Mouse (Mus musculus): ENCODE measurements around the gene Col15a1. TPM values are rescaled to one million over a fixed set of nuclear protein-coding genes. Genes with fewer than 3 reads are reported as not detected.

Col15a1 gene
- polyA plus RNA-seq, 1 experiment = 1.6 TPM

- Histone ChIP-seq H3K36me3 (ENCODE audit: control insufficient read depth, insufficient read depth, low read length, poor library complexity, severe bottlenecking) (no peaks in the 10 kb centered on the region), H3K9ac (ENCODE audit: low read depth, poor library complexity, severe bottlenecking) (no peak overlapping the region), H3K9me3 (replicated peaks; ENCODE audit: control insufficient read depth, insufficient read depth, low read length, poor library complexity, severe bottlenecking) (no peaks in the 10 kb centered on the region), H3K27ac (ENCODE audit: insufficient read depth, low read length) (no peak overlapping the region), H3K4me3 (ENCODE audit: low read depth, low read length) (no peak overlapping the region), H3K27me3 (ENCODE audit: control insufficient read depth, insufficient read depth, low read length, poor library complexity, severe bottlenecking) (no peaks in the 10 kb centered on the region), H3K4me1 (ENCODE audit: control insufficient read depth, insufficient read depth, low read length) (no peaks in the 10 kb centered on the region)
- TF ChIP-seq POLR2A (IDR thresholded peaks at IDR 0.05; ENCODE audit: insufficient read depth, low read length) (no peak), CTCF (IDR thresholded peaks at IDR 0.05; ENCODE audit: low read depth, low read length) (no peak), EP300 (IDR thresholded peaks at IDR 0.05; ENCODE audit: insufficient read depth, low read depth, low read length) (no peak)
These were observed 104.7 kb downstream of the Col15a1 start for GRCm38 (mm10) chr4:47312676-47313075.

DNA sequence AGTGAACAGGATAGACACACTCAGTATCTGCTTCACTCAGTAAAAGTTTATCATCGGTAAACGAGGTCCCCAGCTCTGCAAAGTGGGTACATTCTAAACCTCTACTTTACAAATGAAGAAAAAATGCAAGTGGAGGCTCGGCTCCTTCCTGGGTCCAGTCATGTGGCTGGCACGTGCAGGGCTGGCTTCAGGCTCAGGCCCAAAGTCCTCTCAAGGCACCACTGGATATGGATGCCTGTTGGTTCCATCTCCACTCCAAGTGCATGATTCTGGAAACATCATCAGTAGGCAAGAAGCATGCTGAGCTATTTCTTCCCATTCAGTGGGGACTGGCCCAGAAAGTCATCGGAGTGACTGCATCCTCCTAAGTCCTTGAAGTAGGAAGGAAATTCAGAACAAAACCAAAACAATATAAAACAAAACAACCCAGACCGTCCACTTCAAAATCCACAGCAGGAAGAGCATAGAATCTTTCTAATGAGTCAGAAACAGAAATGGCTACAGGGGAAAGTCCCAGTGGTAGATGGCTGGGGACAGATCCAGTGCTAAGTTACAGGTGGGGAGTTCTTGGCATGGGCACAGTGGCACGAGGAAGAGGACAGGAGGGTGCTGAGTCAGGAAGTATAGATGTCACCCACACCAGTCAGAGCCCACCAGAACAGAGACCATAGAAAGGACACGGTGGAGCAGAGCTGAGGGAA is 105.9 kb downstream of the Col15a1 start:
- Histone ChIP-seq H3K4me1 (ENCODE audit: control insufficient read depth, insufficient read depth, low read length) (no peaks in the 10 kb centered on the region), H3K9ac (ENCODE audit: low read depth, poor library complexity, severe bottlenecking) (no peak overlapping the region), H3K4me3 (ENCODE audit: low read depth, low read length) (no peak overlapping the region), H3K9me3 (replicated peaks; ENCODE audit: control insufficient read depth, insufficient read depth, low read length, poor library complexity, severe bottlenecking) (no peaks in the 10 kb centered on the region), H3K27ac (ENCODE audit: insufficient read depth, low read length) (no peak overlapping the region), H3K27me3 (ENCODE audit: control insufficient read depth, insufficient read depth, low read length, poor library complexity, severe bottlenecking) (no peaks in the 10 kb centered on the region), H3K36me3 (ENCODE audit: control insufficient read depth, insufficient read depth, low read length, poor library complexity, severe bottlenecking) (no peaks in the 10 kb centered on the region)
- TF ChIP-seq CTCF (IDR thresholded peaks at IDR 0.05; ENCODE audit: low read depth, low read length) (no peak), EP300 (IDR thresholded peaks at IDR 0.05; ENCODE audit: insufficient read depth, low read depth, low read length) (no peak), POLR2A (IDR thresholded peaks at IDR 0.05; ENCODE audit: insufficient read depth, low read length) (no peak)

GRCm38 (mm10) chr4:47315458-47315857 is 107.5 kb downstream of the Col15a1 start:
- H3K27me3 ChIP-seq (ENCODE audit: control insufficient read depth, insufficient read depth, low read length, poor library complexity, severe bottlenecking) = no peaks in the 10 kb centered on the region
- no peaks in the 10 kb centered on the region for H3K9me3 ChIP-seq (replicated peaks; ENCODE audit: control insufficient read depth, insufficient read depth, low read length, poor library complexity, severe bottlenecking)

DNA sequence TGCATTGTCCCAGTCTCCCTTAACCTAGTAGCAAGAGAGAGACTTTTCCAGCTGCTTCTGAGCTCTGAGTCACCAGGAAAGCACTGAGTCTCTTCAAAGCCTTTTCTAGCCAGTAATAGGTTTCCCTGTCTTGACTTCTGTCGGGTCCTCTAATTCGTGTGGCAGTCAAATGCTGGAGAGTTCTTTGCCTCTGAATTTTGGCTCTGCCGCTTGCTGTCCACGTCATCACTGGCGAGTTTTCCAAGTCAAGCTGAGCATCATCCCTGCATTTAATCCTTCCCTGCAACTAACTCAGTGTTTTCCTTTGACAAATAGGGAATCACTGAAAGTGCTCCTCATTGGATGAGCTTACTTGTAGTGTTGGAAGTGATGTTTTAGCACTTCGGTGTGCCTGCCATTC is 108.5 kb downstream of the Col15a1 start:
- no peak overlapping the region for H3K27ac ChIP-seq (ENCODE audit: insufficient read depth, low read length)
- H3K4me3 ChIP-seq (ENCODE audit: low read depth, low read length) = no peak overlapping the region
- TF ChIP-seq CTCF (IDR thresholded peaks at IDR 0.05; ENCODE audit: low read depth, low read length) = no peak
- no peak for TF ChIP-seq EP300 (IDR thresholded peaks at IDR 0.05; ENCODE audit: insufficient read depth, low read depth, low read length)
- no peak for TF ChIP-seq POLR2A (IDR thresholded peaks at IDR 0.05; ENCODE audit: insufficient read depth, low read length)
- no peak overlapping the region for H3K9ac ChIP-seq (ENCODE audit: low read depth, poor library complexity, severe bottlenecking)
- H3K4me1 ChIP-seq (ENCODE audit: control insufficient read depth, insufficient read depth, low read length) = no peaks in the 10 kb centered on the region
- H3K27me3 ChIP-seq (ENCODE audit: control insufficient read depth, insufficient read depth, low read length, poor library complexity, severe bottlenecking) = no peaks in the 10 kb centered on the region
- H3K36me3 ChIP-seq (ENCODE audit: control insufficient read depth, insufficient read depth, low read length, poor library complexity, severe bottlenecking) = no peaks in the 10 kb centered on the region
- no peaks in the 10 kb centered on the region for H3K9me3 ChIP-seq (replicated peaks; ENCODE audit: control insufficient read depth, insufficient read depth, low read length, poor library complexity, severe bottlenecking)

More at GRCm38 (mm10) chr4:47315458-47315857, 107.5 kb downstream of the Col15a1 start:
- Histone ChIP-seq H3K27ac (ENCODE audit: insufficient read depth, low read length) (no peak overlapping the region), H3K4me1 (ENCODE audit: control insufficient read depth, insufficient read depth, low read length) (no peaks in the 10 kb centered on the region), H3K36me3 (ENCODE audit: control insufficient read depth, insufficient read depth, low read length, poor library complexity, severe bottlenecking) (no peaks in the 10 kb centered on the region), H3K9ac (ENCODE audit: low read depth, poor library complexity, severe bottlenecking) (no peak overlapping the region), H3K4me3 (ENCODE audit: low read depth, low read length) (no peak overlapping the region)
- TF ChIP-seq EP300 (IDR thresholded peaks at IDR 0.05; ENCODE audit: insufficient read depth, low read depth, low read length) (no peak), CTCF (IDR thresholded peaks at IDR 0.05; ENCODE audit: low read depth, low read length) (no peak), POLR2A (IDR thresholded peaks at IDR 0.05; ENCODE audit: insufficient read depth, low read length) (no peak)

- Histone ChIP-seq H3K4me3 (ENCODE audit: low read depth, low read length) (no peak overlapping the region), H3K36me3 (ENCODE audit: control insufficient read depth, insufficient read depth, low read length, poor library complexity, severe bottlenecking) (no peaks in the 10 kb centered on the region), H3K9me3 (replicated peaks; ENCODE audit: control insufficient read depth, insufficient read depth, low read length, poor library complexity, severe bottlenecking) (no peaks in the 10 kb centered on the region), H3K9ac (ENCODE audit: low read depth, poor library complexity, severe bottlenecking) (no peak overlapping the region), H3K4me1 (ENCODE audit: control insufficient read depth, insufficient read depth, low read length) (no peaks in the 10 kb centered on the region), H3K27me3 (ENCODE audit: control insufficient read depth, insufficient read depth, low read length, poor library complexity, severe bottlenecking) (no peaks in the 10 kb centered on the region), H3K27ac (ENCODE audit: insufficient read depth, low read length) (no peak overlapping the region)
- TF ChIP-seq EP300 (IDR thresholded peaks at IDR 0.05; ENCODE audit: insufficient read depth, low read depth, low read length) (no peak), CTCF (IDR thresholded peaks at IDR 0.05; ENCODE audit: low read depth, low read length) (no peak), POLR2A (IDR thresholded peaks at IDR 0.05; ENCODE audit: insufficient read depth, low read length) (no peak)
These were observed 111.8 kb downstream of the Col15a1 start for GRCm38 (mm10) chr4:47319561-47320321.

DNA sequence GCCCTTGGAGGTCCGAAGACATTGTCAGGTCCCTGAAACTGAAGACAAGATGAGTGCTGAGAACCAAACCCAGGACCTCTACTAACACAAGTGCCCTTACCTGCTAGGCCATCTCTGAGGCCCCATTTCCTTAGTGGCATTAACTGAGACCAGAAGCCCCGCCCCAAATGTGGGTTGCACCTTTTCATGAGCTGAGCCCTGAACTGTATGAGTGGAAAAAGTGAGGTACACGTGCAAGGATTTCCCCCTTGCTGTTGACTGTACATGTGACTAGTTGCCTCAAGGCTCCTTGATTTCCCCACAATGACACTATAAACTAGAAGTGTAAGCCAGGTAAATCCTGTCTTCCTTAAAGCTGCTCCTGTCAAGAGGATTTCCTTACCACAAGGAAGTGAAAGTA is 114.4 kb downstream of the Col15a1 start:
- no peak overlapping the region for H3K9ac ChIP-seq (ENCODE audit: low read depth, poor library complexity, severe bottlenecking)
- no peak overlapping the region for H3K4me3 ChIP-seq (ENCODE audit: low read depth, low read length)
- H3K27me3 ChIP-seq (ENCODE audit: control insufficient read depth, insufficient read depth, low read length, poor library complexity, severe bottlenecking) = no peaks in the 10 kb centered on the region
- TF ChIP-seq EP300 (IDR thresholded peaks at IDR 0.05; ENCODE audit: insufficient read depth, low read depth, low read length) = no peak
- no peak overlapping the region for H3K27ac ChIP-seq (ENCODE audit: insufficient read depth, low read length)
- no peaks in the 10 kb centered on the region for H3K36me3 ChIP-seq (ENCODE audit: control insufficient read depth, insufficient read depth, low read length, poor library complexity, severe bottlenecking)
- no peaks in the 10 kb centered on the region for H3K9me3 ChIP-seq (replicated peaks; ENCODE audit: control insufficient read depth, insufficient read depth, low read length, poor library complexity, severe bottlenecking)
- H3K4me1 ChIP-seq (ENCODE audit: control insufficient read depth, insufficient read depth, low read length) = no peaks in the 10 kb centered on the region
